Mouse (Mus musculus): ENCODE results near the gene Arl15. TPM values are rescaled to one million over a fixed set of nuclear protein-coding genes. Genes with fewer than 3 reads are reported as not detected.

Gene Arl15
- polyA plus RNA-seq, 1 experiment from 2014 or later, result 19.0 TPM

DNA sequence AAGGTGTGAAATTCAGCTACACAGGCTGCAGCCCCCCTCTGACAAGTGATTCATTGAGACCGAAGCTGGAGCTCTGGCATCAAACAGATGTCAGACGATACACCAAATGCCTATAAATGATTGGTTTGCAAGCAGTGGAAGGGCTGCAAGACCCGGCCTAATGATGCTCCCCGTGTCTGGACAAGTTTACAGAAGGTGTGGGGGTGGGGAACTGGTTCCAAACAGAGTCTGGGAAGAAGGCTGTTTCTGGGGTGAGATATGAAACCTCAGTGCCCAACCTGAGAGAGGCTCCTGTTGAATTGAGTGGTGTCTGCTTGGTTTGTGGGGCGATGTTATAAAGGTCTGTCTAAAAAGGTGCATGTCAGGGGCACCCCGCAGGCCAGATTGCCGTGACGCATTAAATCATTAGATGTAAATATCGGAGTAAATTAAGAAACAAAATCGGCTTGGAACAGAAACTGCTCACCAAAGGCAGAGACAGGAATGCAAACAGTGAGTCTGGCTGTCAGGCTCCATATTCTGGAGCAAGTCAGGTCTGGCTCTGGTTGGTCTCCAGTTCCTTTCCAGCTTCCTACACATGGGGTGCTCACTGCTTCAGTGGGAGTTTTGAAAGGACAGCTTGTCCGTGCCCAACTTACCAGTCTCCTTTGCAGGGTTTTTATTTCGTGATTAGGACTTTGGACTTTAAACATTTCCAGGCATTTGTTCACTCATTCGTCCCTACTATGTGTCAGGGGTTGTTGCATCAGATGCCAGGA is 365.5 kb downstream of the Arl15 start:
- Histone ChIP-seq H3K9ac (ENCODE audit: low read depth, low read length) (no peak overlapping the region), H3K9me3 (ENCODE audit: control insufficient read depth, low read length) (no peaks in the 10 kb centered on the region)
- no peak for DNase-seq (ENCODE audit: low spot score)

DNA sequence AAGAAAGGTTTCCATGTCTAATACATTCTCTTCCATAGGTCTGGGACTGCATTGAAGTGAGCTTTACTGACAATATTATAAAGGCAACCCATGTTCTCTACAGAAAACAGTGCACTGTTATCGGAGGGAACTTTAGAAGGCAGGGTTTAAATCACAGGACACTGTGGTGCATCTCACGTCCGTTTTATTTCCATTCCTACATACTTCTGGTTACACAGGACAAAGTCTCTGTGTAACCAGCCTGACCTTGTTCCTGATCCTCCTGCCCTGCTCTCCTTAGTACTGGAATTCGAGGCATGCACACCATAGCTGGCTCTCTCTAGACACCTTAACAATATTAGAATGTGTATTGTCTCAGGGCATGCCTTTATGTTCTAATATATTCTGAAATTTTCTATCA is 368.4 kb downstream of the Arl15 start:
- no peak for DNase-seq (ENCODE audit: low spot score)

More for the DNA sequence above, 365.5 kb downstream of the Arl15 start:
- no peaks in the 10 kb centered on the region for H3K36me3 ChIP-seq (ENCODE audit: control insufficient read depth, insufficient read depth, low read length)
- no peak overlapping the region for H3K4me3 ChIP-seq (ENCODE audit: low read depth, low read length)
- no peak overlapping the region for H3K4me2 ChIP-seq (replicated peaks; ENCODE audit: low read depth, low read length)
- no peaks in the 10 kb centered on the region for H3K4me1 ChIP-seq (replicated peaks; ENCODE audit: control insufficient read depth, insufficient read depth, low read length)
- ATAC-seq (ENCODE audit: low FRiP score), result no peak
- 69% methylated on average over 13 of the region's 13 CpGs for WGBS
- no peak overlapping the region for H3K27ac ChIP-seq (ENCODE audit: low read depth, low read length)
- no peaks in the 10 kb centered on the region for H3K27me3 ChIP-seq (ENCODE audit: control insufficient read depth, insufficient read depth, low read length)

DNA sequence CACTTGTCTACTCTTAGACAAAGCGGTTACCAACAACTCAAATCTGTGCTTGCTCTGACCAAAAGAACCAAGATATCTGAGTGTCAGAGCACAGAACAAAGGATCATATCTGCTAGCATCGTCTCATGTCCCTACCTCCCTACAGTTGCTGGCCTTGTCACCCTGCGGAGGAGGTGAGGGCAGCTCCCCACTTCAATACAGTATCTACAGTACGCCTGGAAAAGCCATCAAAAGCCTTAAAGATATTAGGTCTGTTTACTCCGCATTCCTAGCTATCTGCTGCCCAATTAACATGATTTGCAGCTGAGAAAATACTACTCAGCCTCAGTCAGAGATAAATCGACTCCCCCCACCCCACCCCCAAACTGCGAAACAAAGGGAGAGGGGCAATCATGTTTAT is 371.3 kb downstream of the Arl15 start:
- H3K36me3 ChIP-seq (ENCODE audit: control insufficient read depth, insufficient read depth, low read length), result no peaks in the 10 kb centered on the region
- no peak overlapping the region for H3K4me3 ChIP-seq (ENCODE audit: low read depth, low read length)

More for the DNA sequence above, 368.4 kb downstream of the Arl15 start:
- Histone ChIP-seq H3K36me3 (ENCODE audit: control insufficient read depth, insufficient read depth, low read length) (no peaks in the 10 kb centered on the region), H3K27ac (ENCODE audit: low read depth, low read length) (no peak overlapping the region), H3K27me3 (ENCODE audit: control insufficient read depth, insufficient read depth, low read length) (no peaks in the 10 kb centered on the region), H3K4me3 (ENCODE audit: low read depth, low read length) (no peak overlapping the region), H3K9me3 (ENCODE audit: control insufficient read depth, low read length) (no peaks in the 10 kb centered on the region), H3K4me1 (replicated peaks; ENCODE audit: control insufficient read depth, insufficient read depth, low read length) (no peaks in the 10 kb centered on the region), H3K9ac (ENCODE audit: low read depth, low read length) (no peak overlapping the region), H3K4me2 (replicated peaks; ENCODE audit: low read depth, low read length) (no peak overlapping the region)
- no peak for ATAC-seq (ENCODE audit: low FRiP score)
- 82% methylated on average over 4 of the region's 4 CpGs for WGBS

GRCm38 (mm10) chr13:114166439-114167183 is 372.3 kb downstream of the Arl15 start:
- Histone ChIP-seq H3K4me2 (replicated peaks; ENCODE audit: low read depth, low read length) (no peak overlapping the region), H3K9ac (ENCODE audit: low read depth, low read length) (no peak overlapping the region), H3K27me3 (ENCODE audit: control insufficient read depth, insufficient read depth, low read length) (no peaks in the 10 kb centered on the region), H3K36me3 (ENCODE audit: control insufficient read depth, insufficient read depth, low read length) (no peaks in the 10 kb centered on the region), H3K9me3 (ENCODE audit: control insufficient read depth, low read length) (no peaks in the 10 kb centered on the region), H3K4me1 (replicated peaks; ENCODE audit: control insufficient read depth, insufficient read depth, low read length) (no peaks in the 10 kb centered on the region), H3K27ac (ENCODE audit: low read depth, low read length) (no peak overlapping the region), H3K4me3 (ENCODE audit: low read depth, low read length) (no peak overlapping the region)
- 68% methylated on average over 12 of the region's 12 CpGs for WGBS
- no peak for DNase-seq (ENCODE audit: low spot score)
- 0 out of 2 replicates have a peak, but pooled peaks have one; percentile 25 for ATAC-seq (ENCODE audit: low FRiP score)

More for the DNA sequence above, 371.3 kb downstream of the Arl15 start:
- DNase-seq (ENCODE audit: low spot score), result no peak
- Histone ChIP-seq H3K9me3 (ENCODE audit: control insufficient read depth, low read length) (no peaks in the 10 kb centered on the region), H3K4me1 (replicated peaks; ENCODE audit: control insufficient read depth, insufficient read depth, low read length) (no peaks in the 10 kb centered on the region), H3K9ac (ENCODE audit: low read depth, low read length) (no peak overlapping the region), H3K4me2 (replicated peaks; ENCODE audit: low read depth, low read length) (no peak overlapping the region), H3K27ac (ENCODE audit: low read depth, low read length) (no peak overlapping the region), H3K27me3 (ENCODE audit: control insufficient read depth, insufficient read depth, low read length) (no peaks in the 10 kb centered on the region)
- WGBS, result 71% methylated on average over 7 of the region's 7 CpGs
- ATAC-seq (ENCODE audit: low FRiP score), result no peak

GRCm38 (mm10) chr13:114170061-114170460 is 375.8 kb downstream of the Arl15 start:
- Histone ChIP-seq H3K36me3 (ENCODE audit: control insufficient read depth, insufficient read depth, low read length) (no peaks in the 10 kb centered on the region), H3K4me2 (replicated peaks; ENCODE audit: low read depth, low read length) (no peak overlapping the region), H3K27ac (ENCODE audit: low read depth, low read length) (no peak overlapping the region), H3K27me3 (ENCODE audit: control insufficient read depth, insufficient read depth, low read length) (no peaks in the 10 kb centered on the region), H3K4me1 (replicated peaks; ENCODE audit: control insufficient read depth, insufficient read depth, low read length) (no peaks in the 10 kb centered on the region), H3K9me3 (ENCODE audit: control insufficient read depth, low read length) (no peaks in the 10 kb centered on the region), H3K9ac (ENCODE audit: low read depth, low read length) (no peak overlapping the region), H3K4me3 (ENCODE audit: low read depth, low read length) (no peak overlapping the region)
- ATAC-seq (ENCODE audit: low FRiP score) (no peak), DNase-seq (ENCODE audit: low spot score) (no peak)
- 68% methylated on average over 5 of the region's 5 CpGs for WGBS

- WGBS, result 91% methylated on average over 5 of the region's 5 CpGs
- no peaks in the 10 kb centered on the region for H3K9me3 ChIP-seq (ENCODE audit: control insufficient read depth, low read length)
These were observed 377.2 kb downstream of the Arl15 start for GRCm38 (mm10) chr13:114171465-114171864.

DNA sequence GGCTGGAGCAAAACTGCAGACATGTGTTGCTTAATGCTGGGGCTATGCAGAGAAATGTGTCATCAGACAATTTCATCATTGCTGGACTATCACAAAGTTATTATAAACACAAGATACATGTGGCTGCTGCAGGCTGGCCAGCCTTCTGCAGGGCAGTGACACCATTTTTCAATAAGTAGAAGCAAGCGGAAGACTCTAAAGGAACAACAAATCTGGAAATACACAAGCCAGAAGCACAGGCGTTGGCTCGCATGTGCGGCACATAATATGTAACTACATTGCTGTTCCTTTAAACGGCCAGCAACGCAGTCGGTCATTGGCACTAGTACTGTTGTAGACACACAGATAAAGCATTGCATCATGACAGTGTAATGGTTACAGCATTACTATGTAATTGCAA is 393.8 kb downstream of the Arl15 start:
- DNase-seq (ENCODE audit: low spot score), result no peak
- Histone ChIP-seq H3K27me3 (ENCODE audit: control insufficient read depth, insufficient read depth, low read length) (peaks cover 2% of the 10 kb centered on the region; the same call in 1 of the 2 replicates), H3K36me3 (ENCODE audit: control insufficient read depth, insufficient read depth, low read length) (no peaks in the 10 kb centered on the region), H3K4me3 (ENCODE audit: low read depth, low read length) (no peak overlapping the region), H3K9ac (ENCODE audit: low read depth, low read length) (no peak overlapping the region), H3K4me2 (replicated peaks; ENCODE audit: low read depth, low read length) (no peak overlapping the region), H3K9me3 (ENCODE audit: control insufficient read depth, low read length) (no peaks in the 10 kb centered on the region), H3K4me1 (replicated peaks; ENCODE audit: control insufficient read depth, insufficient read depth, low read length) (no peaks in the 10 kb centered on the region), H3K27ac (ENCODE audit: low read depth, low read length) (no peak overlapping the region)
- ATAC-seq (ENCODE audit: low FRiP score), result no peak
- 98% methylated on average over 7 of the region's 7 CpGs for WGBS

More at GRCm38 (mm10) chr13:114171465-114171864, 377.2 kb downstream of the Arl15 start:
- Histone ChIP-seq H3K27ac (ENCODE audit: low read depth, low read length) (no peak overlapping the region), H3K36me3 (ENCODE audit: control insufficient read depth, insufficient read depth, low read length) (no peaks in the 10 kb centered on the region), H3K4me2 (replicated peaks; ENCODE audit: low read depth, low read length) (no peak overlapping the region), H3K4me3 (ENCODE audit: low read depth, low read length) (no peak overlapping the region), H3K4me1 (replicated peaks; ENCODE audit: control insufficient read depth, insufficient read depth, low read length) (no peaks in the 10 kb centered on the region), H3K9ac (ENCODE audit: low read depth, low read length) (no peak overlapping the region), H3K27me3 (ENCODE audit: control insufficient read depth, insufficient read depth, low read length) (no peaks in the 10 kb centered on the region)
- ATAC-seq (ENCODE audit: low FRiP score), result no peak
- DNase-seq (ENCODE audit: low spot score), result no peak

DNA sequence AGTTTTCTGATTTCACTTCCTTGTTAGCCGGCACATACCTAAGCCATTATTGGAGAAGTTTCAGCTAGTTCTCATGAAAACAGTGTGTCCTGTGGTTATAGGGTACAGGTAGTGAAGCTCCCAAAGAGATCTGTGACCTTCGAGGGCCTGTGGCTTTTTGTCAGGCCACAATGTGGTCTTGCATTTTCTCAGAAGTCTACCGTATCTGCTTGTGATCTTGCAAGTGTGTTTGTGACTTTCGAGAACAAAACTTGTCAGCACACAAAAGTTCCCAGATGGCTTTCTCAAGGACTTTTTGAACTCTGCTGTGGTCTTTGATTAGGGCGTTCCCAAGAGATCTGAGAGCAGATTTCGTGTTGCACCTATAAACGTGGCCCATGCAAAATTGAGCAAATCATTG is 394.5 kb downstream of the Arl15 start:
- H3K9me3 ChIP-seq (ENCODE audit: control insufficient read depth, low read length), result no peaks in the 10 kb centered on the region
- no peaks in the 10 kb centered on the region for H3K36me3 ChIP-seq (ENCODE audit: control insufficient read depth, insufficient read depth, low read length)
- no peak for ATAC-seq (ENCODE audit: low FRiP score)
- H3K4me2 ChIP-seq (replicated peaks; ENCODE audit: low read depth, low read length), result no peak overlapping the region
- H3K9ac ChIP-seq (ENCODE audit: low read depth, low read length), result no peak overlapping the region
- H3K27me3 ChIP-seq (ENCODE audit: control insufficient read depth, insufficient read depth, low read length), result peaks cover 2% of the 10 kb centered on the region; the same call in 1 of the 2 replicates
- no peak for DNase-seq (ENCODE audit: low spot score)
- H3K4me3 ChIP-seq (ENCODE audit: low read depth, low read length), result no peak overlapping the region
- H3K4me1 ChIP-seq (replicated peaks; ENCODE audit: control insufficient read depth, insufficient read depth, low read length), result no peaks in the 10 kb centered on the region
- H3K27ac ChIP-seq (ENCODE audit: low read depth, low read length), result no peak overlapping the region
- WGBS, result 92% methylated on average over 7 of the region's 7 CpGs

Measured in hindbrain, embryonic 11.5 days (tissue).